Mouse (Mus musculus): ENCODE measurements around the gene Pex19.

GRCm38 (mm10) chr1:172119100-172119499, 7.5 kb upstream of the Pex19 start:
- TF ChIP-seq CTCF (IDR thresholded peaks at IDR 0.05; ENCODE audit: control insufficient read depth, insufficient read depth, low read length) (no peak), POLR2A (IDR thresholded peaks at IDR 0.05; ENCODE audit: borderline replicate concordance, control insufficient read depth, low read depth, low read length) (no peak)

Measured in bone marrow, adult 2 months (tissue).